Mouse (Mus musculus) spleen, adult 2 months (tissue): ENCODE measurements around the gene Gm5901. TPM values are rescaled to one million over a fixed set of nuclear protein-coding genes. Genes with fewer than 3 reads are reported as not detected.

Source experiments
- DNase-seq, 2 experiments: peaks; one replicate each; pipeline versions ENCODE4 v3.0.0 to v3.0.0-alpha.2; 2012 to 2021; ENCODE audit warnings: low spot score in 2 of 2, low read depth in 1 of 2
- H3K27ac ChIP-seq: fragments of 200-500 bp; 2 replicates; pipeline ENCODE4 v1.5.1; 2012; ENCODE audit warnings: low read length, inconsistent platforms; ENCODE audit not compliant: insufficient read depth
- H3K27me3 ChIP-seq: fragments of 200-500 bp; 2 replicates; pipeline ENCODE4 v1.6.1; 2012; ENCODE audit warnings: mild to moderate bottlenecking, moderate library complexity, low read length, inconsistent platforms; ENCODE audit not compliant: control insufficient read depth, insufficient read depth
- H3K36me3 ChIP-seq: fragments of 200-500 bp; 2 replicates; pipeline ENCODE4 v1.6.1; 2012; ENCODE audit warnings: mild to moderate bottlenecking, low read length, inconsistent platforms; ENCODE audit not compliant: control insufficient read depth, insufficient read depth
- H3K4me1 ChIP-seq: fragments of 200-500 bp; 2 replicates; pipeline ENCODE4 v1.6.1; 2011; ENCODE audit warnings: inconsistent platforms; ENCODE audit not compliant: control insufficient read depth, insufficient read depth, insufficient read length
- H3K4me3 ChIP-seq: fragments of 200-500 bp; 2 replicates; pipeline ENCODE4 v1.5.1; 2011; ENCODE audit warnings: mild to moderate bottlenecking, inconsistent platforms; ENCODE audit not compliant: insufficient read depth, insufficient read length; ENCODE audit errors: extremely low read depth
- CTCF ChIP-seq: fragments of 200-500 bp; IDR thresholded peaks from 2 replicates; pipeline ENCODE4 v1.5.1; 2011; ENCODE audit warnings: mild to moderate bottlenecking, inconsistent platforms; ENCODE audit not compliant: insufficient read depth, insufficient read length, insufficient replicate concordance; ENCODE audit errors: extremely low read depth
- POLR2A ChIP-seq: fragments of 200-500 bp; IDR thresholded peaks from 2 replicates; pipeline ENCODE4 v1.6.1; 2011; ENCODE audit warnings: low read depth, low read length, inconsistent platforms
- WGBS: fragments of 180-500 bp; shearing (Covaris S2); methylation state at CpG from one replicate; pipeline ENCODE4 v1.1.7; 2018; 5-methylcytosine and 5-hydroxymethylcytosine counted together
- polyA plus RNA-seq: library from polyadenylated mRNA; depleted of rRNA; stranded (reverse); fragments of >200 nt; gene quantifications from 2 replicates; pipeline ENCODE4 v1.2.3, GENCODE M21; 2012

Gm5901 gene
- polyA plus RNA-seq, 1 experiment, result not detected

GRCm38 (mm10) chr7:105361713-105362112 lies 13.1 kb upstream of the Gm5901 start:
- DNase-seq, result no peak
- WGBS, result 82% methylated on average over 2 of the region's 2 CpGs
- Histone ChIP-seq H3K27me3 (no peaks in the 10 kb centered on the region), H3K27ac (no peak overlapping the region), H3K36me3 (no peaks in the 10 kb centered on the region), H3K4me1 (no peaks in the 10 kb centered on the region), H3K4me3 (no peak overlapping the region)
- TF ChIP-seq POLR2A, result no peak
- TF ChIP-seq CTCF, result no peak

GRCm38 (mm10) chr7:105367268-105367667 lies 7.6 kb upstream of the Gm5901 start:
- Histone ChIP-seq H3K27me3 (no peaks in the 10 kb centered on the region), H3K36me3 (no peaks in the 10 kb centered on the region), H3K4me1 (no peaks in the 10 kb centered on the region; the same call in 1 of the 2 replicates), H3K4me3 (no peak overlapping the region), H3K27ac (no peak overlapping the region)
- TF ChIP-seq CTCF (no peak), POLR2A (no peak)
- DNase-seq, result no peak
- 86% methylated on average over 5 of the region's 5 CpGs for WGBS

GRCm38 (mm10) chr7:105367930-105368329 lies 6.9 kb upstream of the Gm5901 start, which contains the start of gene Olfr692:
TSS of gene Olfr692 (plus strand) at chr7:105368230.
- DNase-seq, result no peak
- 95% methylated on average over 1 of the region's 1 CpGs for WGBS
- H3K4me3 ChIP-seq, result no peak within 1 kb of the TSS

GRCm38 (mm10) chr7:105368521-105368920 lies 6.3 kb upstream of the Gm5901 start:
- H3K4me1 ChIP-seq, result no peaks in the 10 kb centered on the region; the same call in 1 of the 2 replicates
- WGBS, result 91% methylated on average over 4 of the region's 4 CpGs
- TF ChIP-seq CTCF (no peak), POLR2A (no peak)

More at GRCm38 (mm10) chr7:105367930-105368329, 6.9 kb upstream of the Gm5901 start, which contains the start of gene Olfr692:
- no peaks in the 10 kb centered on the region for H3K36me3 ChIP-seq
- H3K27ac ChIP-seq, result no peak within 1 kb of the TSS
- H3K4me1 ChIP-seq, result no peaks in the 10 kb centered on the region; the same call in 1 of the 2 replicates
- no peak for TF ChIP-seq CTCF
- TF ChIP-seq POLR2A, result no peak
- H3K27me3 ChIP-seq, result no peaks in the 10 kb centered on the region

GRCm38 (mm10) chr7:105372912-105373311 lies 1.9 kb upstream of the Gm5901 start:
- TF ChIP-seq POLR2A (no peak), CTCF (no peak)

More at GRCm38 (mm10) chr7:105368521-105368920, 6.3 kb upstream of the Gm5901 start:
- no peak for DNase-seq
- H3K4me3 ChIP-seq, result no peak overlapping the region
- H3K36me3 ChIP-seq, result no peaks in the 10 kb centered on the region
- no peak overlapping the region for H3K27ac ChIP-seq
- no peaks in the 10 kb centered on the region for H3K27me3 ChIP-seq

GRCm38 (mm10) chr7:105373509-105373908 lies 1.3 kb upstream of the Gm5901 start:
- H3K36me3 ChIP-seq, result peaks cover 3% of the 10 kb centered on the region; the same call in 1 of the 2 replicates
- H3K4me1 ChIP-seq, result no peaks in the 10 kb centered on the region; the same call in 1 of the 2 replicates
- no peaks in the 10 kb centered on the region for H3K27me3 ChIP-seq
- TF ChIP-seq POLR2A (no peak), CTCF (no peak)
- no peak for DNase-seq
- no peak overlapping the region for H3K27ac ChIP-seq
- H3K4me3 ChIP-seq, result no peak overlapping the region
- 64% methylated on average over 4 of the region's 4 CpGs for WGBS

More at GRCm38 (mm10) chr7:105372912-105373311, 1.9 kb upstream of the Gm5901 start:
- 6% methylated on average over 1 of the region's 1 CpGs for WGBS
- DNase-seq, result no peak
- Histone ChIP-seq H3K4me3 (no peak overlapping the region), H3K4me1 (no peaks in the 10 kb centered on the region; the same call in 1 of the 2 replicates), H3K27me3 (no peaks in the 10 kb centered on the region), H3K36me3 (peaks cover 1% of the 10 kb centered on the region; the same call in 1 of the 2 replicates), H3K27ac (no peak overlapping the region)

- DNase-seq, result no peak
- WGBS, result 90% methylated on average over 3 of the region's 3 CpGs
- Histone ChIP-seq H3K4me1 (no peaks in the 10 kb centered on the region; the same call in 1 of the 2 replicates), H3K27ac (no peak overlapping the region), H3K36me3 (peaks cover 7% of the 10 kb centered on the region), H3K4me3 (no peak overlapping the region), H3K27me3 (no peaks in the 10 kb centered on the region)
- TF ChIP-seq POLR2A (no peak), CTCF (no peak)
Observed at GRCm38 (mm10) chr7:105373976-105374375, 862 bp upstream of the Gm5901 start.
